Mouse (Mus musculus) myocyte (in vitro differentiated cells): ENCODE measurements around the gene Zap70.

ENCODE experiments used
- E2F4 ChIP-seq: IDR thresholded peaks from one replicate; pipeline ENCODE4 v1.6.1; 2011; ENCODE audit warnings: mild to moderate bottlenecking, control low read depth, moderate library complexity; ENCODE audit not compliant: insufficient read depth
- MAX ChIP-seq: IDR thresholded peaks from one replicate; pipeline ENCODE4 v1.6.1; 2011; ENCODE audit warnings: low read depth, mild to moderate bottlenecking, control low read depth
- POLR2AphosphoS2 ChIP-seq: IDR thresholded peaks from one replicate; pipeline ENCODE4 v1.6.1; 2011; ENCODE audit warnings: low read depth, control low read depth; ENCODE audit not compliant: insufficient read length
- SRF ChIP-seq: IDR thresholded peaks from one replicate; pipeline ENCODE4 v1.6.1; 2011; ENCODE audit warnings: low read depth; ENCODE audit not compliant: control insufficient read depth, insufficient read length
- USF1 ChIP-seq: IDR thresholded peaks from one replicate; pipeline ENCODE4 v1.6.1; 2011; ENCODE audit warnings: low read depth, mild to moderate bottlenecking, control low read depth, moderate library complexity

- no peak for TF ChIP-seq SRF
- no peak for TF ChIP-seq USF1
- no peak for TF ChIP-seq POLR2AphosphoS2
- no peak for TF ChIP-seq E2F4
- no peak for TF ChIP-seq MAX
Observed at GRCm38 (mm10) chr1:36744268-36744944, 17.2 kb upstream of the Zap70 start.
